Comparison of ENCODE assay signal across 17 mouse cellular contexts in the genomic region with DNA sequence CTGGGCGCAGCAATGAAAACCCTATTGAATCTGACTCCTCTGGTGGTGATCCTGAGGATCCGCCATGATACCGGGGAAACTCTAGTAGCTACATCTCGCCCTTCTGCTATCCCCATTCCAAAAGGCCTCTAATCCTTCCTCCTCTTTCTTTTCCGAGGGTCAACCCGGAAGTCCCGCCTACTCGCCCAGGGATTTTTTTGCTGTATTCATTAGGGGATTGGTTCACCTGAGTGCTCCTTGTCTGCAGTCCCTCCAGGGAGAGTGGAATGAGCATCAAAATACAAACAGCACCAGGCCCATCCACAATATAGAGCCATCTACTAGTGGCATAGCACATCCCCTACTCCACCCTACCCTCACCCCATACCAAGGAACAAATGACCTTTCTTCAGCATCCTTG.
"Had no signal": no experiment of that assay in that cellular context is flagged by ENCODE, and none has a peak within 500 bp of the region (broad histone marks: within the 10 kb centered on the region; RNA-seq: fewer than 3 reads in every experiment).

No protein-coding gene starts in this region.

- H3K9me3 ChIP-seq: midbrain, embryonic 10.5 days; midbrain, embryonic 12.5 days; neural tube, embryonic 13.5 days; neural tube, embryonic 15.5 days had no signal

- H3K9ac ChIP-seq: lung, embryonic 14.5 days; midbrain, embryonic 12.5 days; neural tube, embryonic 13.5 days; neural tube, embryonic 15.5 days had no signal

- H3K4me3 ChIP-seq: midbrain, embryonic 10.5 days; midbrain, embryonic 12.5 days; myocyte; neural tube, embryonic 13.5 days; neural tube, embryonic 15.5 days had no signal

- DNase-seq: lung, embryonic 14.5 days; lung, postnatal 10 days; lung, postnatal 4 days; midbrain, embryonic 14.5 days; retina, postnatal 1 day; right cerebral cortex, adult 18-20 months; right cerebral cortex, postnatal 25 days; right cerebral cortex, postnatal 4 days; spleen, adult 18-20 months; thymus, adult 2 months; thymus, postnatal 25 days; thymus, postnatal 4 days had no signal

- H3K27ac ChIP-seq: midbrain, embryonic 10.5 days; midbrain, embryonic 12.5 days; neural tube, embryonic 13.5 days; neural tube, embryonic 15.5 days had no signal

- H3K4me1 ChIP-seq: midbrain, embryonic 10.5 days; midbrain, embryonic 12.5 days; neural tube, embryonic 13.5 days; neural tube, embryonic 15.5 days had no signal

- H3K27me3 ChIP-seq: midbrain, embryonic 12.5 days; neural tube, embryonic 13.5 days; neural tube, embryonic 15.5 days had no signal
